Mouse (Mus musculus): ENCODE measurements around the gene Mgat4b. TPM values are rescaled to one million over a fixed set of nuclear protein-coding genes. Genes with fewer than 3 reads are reported as not detected.
"Not testable (repeated sequence)": the region's sequence is repeated elsewhere in the genome, so short reads cannot be mapped to it uniquely, and the experiment has no call there.

Mgat4b gene
- polyA plus RNA-seq (2012; rRNA removed): 101 and 123 TPM in 2 replicates

DNA sequence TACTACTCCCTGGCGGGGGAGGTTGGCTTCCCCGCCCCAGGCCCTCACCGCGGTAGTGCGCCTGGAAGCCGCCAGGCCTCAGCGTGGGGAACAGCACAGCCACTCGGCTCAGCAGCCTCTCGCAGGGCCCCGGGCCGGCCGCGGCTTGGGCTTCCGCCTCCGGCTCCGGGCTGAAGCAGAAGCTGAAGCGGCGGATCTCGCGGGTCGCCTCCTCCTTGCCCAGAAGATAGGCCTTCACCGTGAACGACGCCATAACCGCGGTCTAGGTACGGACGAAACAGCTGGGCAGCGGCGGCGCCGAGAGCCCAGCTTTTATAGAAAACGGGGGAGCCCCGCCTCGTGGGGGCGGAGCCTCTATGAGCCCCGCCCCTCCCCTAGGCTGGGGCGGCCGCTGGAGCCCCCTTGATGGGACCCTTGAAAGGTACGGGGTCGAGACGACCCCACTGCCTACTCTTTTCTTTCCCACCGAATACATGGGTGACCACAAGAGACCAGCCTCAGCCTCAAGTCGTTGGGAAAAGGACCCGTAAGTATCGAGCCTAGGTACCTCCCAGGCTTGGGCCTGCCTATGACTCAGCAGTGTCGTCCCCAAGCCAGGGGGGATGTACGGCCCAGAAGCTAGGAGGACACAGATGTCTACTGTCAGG, at the start of gene Mgat4b, which contains the start of gene Sqstm1:
Gene Mgat4b, plus strand, starts transcription at position 386 of the 647 bp plus-strand sequence.
Gene Sqstm1, minus strand, starts transcription at position 323 of the 647 bp plus-strand sequence.
- under 1% methylated on average over 48 of the region's 48 CpGs for WGBS
- no peak for DNase-seq (ENCODE audit: low read depth, low spot score)

DNA sequence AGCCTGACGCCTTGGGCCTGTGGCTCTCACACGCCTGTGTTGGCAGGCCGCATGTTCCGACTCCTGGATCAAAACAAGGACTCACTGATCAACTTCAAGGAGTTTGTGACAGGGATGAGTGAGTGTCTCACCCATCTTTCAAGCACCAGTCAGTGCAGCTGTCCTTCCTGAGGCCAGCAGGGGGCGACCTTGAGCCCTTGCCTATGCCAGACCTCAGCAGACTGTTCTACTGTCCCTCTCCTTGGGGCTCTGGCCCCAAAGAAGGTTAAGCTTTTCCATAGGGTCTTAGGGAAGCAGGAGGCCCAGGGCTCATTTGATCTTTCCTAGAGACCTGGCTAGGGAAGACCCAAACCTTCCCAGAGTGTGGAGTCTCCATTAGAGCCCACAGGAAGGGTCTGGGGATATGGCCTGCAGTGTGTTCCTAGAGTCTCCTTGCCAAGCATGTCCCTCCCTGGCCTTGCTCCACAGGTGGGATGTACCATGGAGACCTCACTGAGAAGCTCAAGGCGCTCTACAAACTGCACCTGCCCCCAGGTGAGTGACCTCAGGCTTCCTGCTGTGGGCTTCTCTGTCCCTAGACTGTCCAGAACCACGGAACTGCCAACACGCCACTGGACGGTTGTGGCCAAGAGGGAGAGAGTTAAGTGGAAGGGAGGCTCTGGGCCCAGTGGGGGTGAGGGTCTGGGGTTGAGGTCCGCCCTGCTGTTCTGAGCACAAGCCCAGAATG, 48.9 kb upstream of the Mgat4b start:
- WGBS: 69% methylated on average over 10 of the region's 10 CpGs
- DNase-seq (ENCODE audit: low read depth, low spot score): no peak

DNA sequence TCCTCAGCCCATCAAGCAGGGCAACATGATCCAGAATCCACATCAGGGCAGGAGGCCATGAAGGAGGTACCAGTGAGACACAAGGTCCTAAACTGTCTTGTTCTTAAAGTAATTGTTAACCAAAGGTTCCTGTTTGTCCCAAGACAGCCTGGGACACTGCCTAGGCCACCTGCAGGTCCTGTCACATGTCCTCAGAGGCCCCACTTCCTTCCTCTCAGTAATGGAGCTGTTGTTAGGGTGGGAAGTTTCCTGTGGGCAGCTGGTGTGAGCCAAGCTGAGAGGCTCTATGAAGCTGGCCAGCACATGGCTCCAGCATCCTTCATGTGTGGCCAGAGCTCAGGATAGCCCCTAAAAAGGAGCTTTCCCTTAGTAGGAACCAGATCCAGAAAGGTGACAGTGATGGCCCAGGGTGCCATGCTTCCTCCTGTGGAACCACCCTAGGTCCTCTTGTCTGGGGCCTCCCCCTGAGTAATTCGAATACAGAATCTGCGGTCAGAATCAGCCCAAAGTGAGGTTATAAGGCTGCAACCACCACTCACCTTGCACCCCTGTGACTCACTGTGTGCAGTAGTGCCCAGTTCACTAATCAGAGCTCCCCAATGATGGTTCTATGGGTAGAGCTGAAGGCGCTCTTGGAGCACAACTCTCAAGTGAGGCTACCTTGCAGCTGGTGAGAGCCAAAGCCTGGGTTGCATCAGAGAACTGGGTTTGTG, 48.2 kb upstream of the Mgat4b start:
- no peak for DNase-seq (ENCODE audit: low read depth, low spot score)
- 96% methylated on average over 3 of the region's 3 CpGs for WGBS

DNA sequence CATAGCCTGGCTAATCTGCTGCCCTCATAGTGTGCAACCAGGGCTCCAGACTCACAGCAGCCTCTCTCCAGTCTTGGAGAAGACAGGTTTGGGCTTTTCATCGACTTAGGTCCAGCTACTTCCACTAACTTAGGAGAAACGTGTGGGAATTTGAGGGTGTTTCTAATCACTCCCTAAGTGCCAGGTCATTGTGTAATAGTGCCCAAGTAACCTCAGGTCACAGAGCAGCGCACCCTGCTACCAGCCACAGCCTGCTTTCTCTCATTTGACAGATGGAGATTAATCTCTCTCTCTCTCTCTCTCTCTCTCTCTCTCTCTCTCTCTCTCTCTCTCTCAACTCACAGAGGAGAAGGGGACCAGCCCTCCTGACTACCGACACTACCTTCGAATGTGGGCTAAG, 42.3 kb upstream of the Mgat4b start:
- DNase-seq (ENCODE audit: low read depth, low spot score): no peak
- WGBS: 92% methylated on average over 5 of the region's 5 CpGs

DNA sequence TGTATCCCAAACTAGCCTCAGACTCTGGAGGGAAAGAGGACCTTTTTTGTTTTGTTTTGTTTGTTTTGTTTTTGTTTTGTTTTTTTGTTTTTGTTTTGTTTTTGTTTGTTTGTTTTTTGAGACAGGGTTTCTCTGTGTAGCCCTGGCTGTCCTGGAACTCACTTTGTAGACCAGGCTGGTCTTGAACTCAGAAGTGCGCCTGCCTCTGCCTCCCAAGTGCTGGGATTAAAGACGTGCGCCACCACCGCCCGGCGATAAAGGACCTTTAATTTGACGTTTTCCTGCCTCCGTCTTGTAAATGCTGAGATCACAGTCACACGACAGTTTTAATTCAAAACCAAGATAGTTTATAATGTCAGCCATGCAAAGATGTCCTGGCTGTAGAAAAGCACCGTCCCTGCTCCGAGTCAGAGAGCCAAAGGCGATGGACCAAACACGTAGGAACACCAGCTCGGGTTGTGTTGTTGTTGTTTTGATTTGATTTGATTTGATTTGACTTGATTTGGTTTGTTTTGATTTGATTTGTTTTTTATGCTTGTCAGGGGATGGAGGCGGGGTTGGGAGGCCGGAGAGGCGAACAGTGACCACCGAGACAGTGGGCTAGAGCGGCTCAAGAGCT, 36.5 kb upstream of the Mgat4b start, which contains the start of gene Mrnip:
Gene Mrnip, plus strand, starts transcription at position 334 of the 619 bp plus-strand sequence.
- 5% methylated on average over 19 of the region's 19 CpGs for WGBS
- DNase-seq (ENCODE audit: low read depth, low spot score): not testable (repeated sequence)

DNA sequence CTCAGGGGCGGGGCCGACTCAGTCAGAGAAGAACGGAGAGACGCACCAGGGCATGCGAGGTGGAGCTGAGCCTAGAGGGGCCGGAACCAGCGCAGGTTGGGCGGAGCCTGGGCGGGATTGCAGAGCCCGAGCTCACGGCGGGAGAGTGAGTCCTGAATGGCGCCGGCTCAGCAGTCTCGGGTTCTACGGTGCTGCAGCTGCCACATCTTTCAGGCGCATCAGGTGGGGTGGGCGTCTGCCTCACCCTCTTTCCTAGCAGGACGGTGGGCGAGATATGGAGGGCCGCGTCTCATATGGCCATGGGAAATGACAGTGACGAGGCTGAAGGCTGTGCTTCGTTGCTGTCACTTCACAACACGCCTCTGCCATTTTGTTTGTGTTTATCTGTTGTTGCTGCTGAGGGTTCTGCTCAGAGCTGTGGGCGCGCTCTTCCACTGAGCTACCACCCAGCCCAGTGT, 35.9 kb upstream of the Mgat4b start:
- peak; percentile 96 for DNase-seq (ENCODE audit: low read depth, low spot score)
- under 1% methylated on average over 27 of the region's 27 CpGs for WGBS

DNA sequence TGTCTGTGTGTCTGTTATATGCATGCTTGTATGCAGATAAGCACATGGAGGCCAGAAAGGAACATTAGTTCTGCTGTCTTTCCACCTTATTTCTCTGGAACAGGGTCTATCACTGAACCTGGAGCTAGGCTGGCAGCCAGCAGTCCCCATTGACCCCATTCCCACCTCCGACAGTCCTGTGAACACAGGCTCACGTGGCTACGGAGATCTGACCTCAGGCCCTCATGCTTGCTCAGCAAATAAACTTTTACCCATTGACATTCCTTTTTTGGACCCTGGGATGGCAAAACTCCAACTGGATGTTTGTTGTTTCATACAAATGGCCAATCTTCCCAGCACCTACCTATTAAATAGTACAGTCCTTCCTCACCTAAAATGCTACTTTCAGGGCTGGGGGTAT, 34.3 kb upstream of the Mgat4b start:
- 55% methylated on average over 3 of the region's 3 CpGs for WGBS
- DNase-seq (ENCODE audit: low read depth, low spot score): no peak

DNA sequence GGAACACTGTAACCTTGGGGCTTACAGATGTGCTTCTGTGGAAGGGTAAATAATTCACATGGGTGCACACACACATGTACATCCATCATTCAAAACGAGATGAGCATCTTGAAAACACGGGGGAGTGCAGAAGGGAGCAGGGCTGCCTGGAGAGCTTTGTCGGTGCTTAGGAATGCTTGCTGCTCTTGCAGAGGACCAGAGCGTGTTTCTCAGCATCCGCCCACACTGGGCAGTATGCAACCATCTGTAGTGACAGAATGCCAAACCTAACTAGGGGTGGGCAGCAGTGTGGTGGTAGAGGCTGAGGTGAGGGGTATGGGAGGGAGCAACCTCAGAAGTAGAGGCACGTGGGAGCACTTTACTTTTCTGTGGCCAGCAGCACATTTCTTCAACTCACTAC, 33.6 kb upstream of the Mgat4b start:
- no peak for DNase-seq (ENCODE audit: low read depth, low spot score)
- WGBS: 79% methylated on average over 6 of the region's 6 CpGs

DNA sequence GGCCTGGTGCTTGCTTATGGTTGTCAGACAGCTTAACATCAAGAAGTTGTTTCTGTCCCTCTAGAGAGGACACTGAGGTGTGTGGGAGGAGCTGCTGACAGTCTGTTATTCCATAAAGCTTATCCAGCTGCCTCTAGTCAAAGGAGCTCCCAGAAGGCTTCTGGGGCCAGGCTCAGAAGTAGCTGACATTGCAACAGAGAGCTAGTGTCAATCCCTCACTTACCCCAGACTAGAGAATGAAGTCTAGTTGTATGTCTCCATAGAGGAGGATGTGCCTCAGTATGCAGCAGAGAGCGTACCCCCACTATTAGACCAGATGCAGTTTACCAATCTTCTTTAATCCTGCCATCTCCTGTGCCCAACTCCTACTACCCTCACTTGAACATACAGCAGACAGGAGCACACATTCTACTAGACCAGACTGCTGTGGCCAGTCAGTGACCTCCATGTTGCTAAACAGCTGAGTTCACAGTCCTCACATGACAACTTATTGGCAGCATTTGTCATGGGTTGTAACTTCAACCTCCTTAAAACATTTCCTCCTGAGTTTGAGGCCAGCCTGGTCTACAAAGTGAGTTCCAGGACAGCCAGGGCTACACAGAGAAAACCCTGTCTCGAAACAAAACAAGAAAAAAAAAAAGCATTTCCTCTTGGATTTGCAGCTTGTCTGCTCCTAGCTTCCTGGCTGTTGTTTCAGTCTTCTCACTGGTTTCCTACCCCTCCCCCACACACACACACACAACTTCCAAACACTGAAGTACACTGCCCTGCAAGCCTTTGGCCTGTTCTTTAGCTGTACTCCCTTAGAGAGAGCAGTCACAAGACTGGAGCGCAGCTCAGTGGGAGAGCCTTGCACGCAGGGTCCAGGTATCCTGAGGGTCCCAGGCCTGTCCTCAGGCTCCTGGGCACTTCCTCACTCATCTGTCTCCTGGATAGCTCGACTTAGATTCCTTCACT, 31.9 kb upstream of the Mgat4b start:
- no peak for DNase-seq (ENCODE audit: low read depth, low spot score)
- 84% methylated on average over 5 of the region's 5 CpGs for WGBS

DNA sequence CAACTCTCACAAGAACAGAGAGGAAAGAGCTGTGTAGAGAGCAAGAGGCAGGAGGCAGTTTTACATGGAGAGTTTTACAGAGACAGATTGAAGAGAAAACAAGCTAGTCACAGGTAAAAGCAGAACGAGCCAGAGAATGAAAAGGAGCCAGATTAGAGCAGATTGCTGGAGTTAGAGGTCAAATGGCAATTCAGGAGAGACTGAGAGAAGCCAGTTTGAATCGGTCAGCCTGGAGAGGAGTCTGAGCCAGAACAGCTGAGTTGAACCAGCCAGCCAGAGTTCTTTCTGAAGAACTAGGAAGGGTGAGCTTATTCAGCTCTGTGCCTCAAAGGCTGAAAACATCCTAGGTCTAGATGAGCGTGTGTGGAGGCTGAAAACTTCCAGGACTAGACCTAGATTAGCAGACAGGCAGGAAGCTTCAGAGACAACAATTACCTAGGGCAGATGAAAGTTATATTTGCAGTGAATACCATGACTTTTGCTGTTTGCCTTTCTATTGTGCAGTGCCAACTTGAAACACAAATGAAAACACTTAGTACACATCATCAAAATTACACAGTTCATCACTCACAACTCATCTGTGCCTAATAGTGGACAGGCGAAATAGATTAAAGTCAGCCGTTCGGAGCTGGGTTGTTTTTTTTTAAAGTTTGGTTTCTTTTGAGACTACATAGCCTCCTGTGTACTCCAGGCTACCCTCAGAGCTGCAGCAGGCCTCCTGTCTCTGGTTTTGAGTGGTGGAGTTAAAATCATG, 30.0 kb upstream of the Mgat4b start:
- DNase-seq (ENCODE audit: low read depth, low spot score): no peak

DNA sequence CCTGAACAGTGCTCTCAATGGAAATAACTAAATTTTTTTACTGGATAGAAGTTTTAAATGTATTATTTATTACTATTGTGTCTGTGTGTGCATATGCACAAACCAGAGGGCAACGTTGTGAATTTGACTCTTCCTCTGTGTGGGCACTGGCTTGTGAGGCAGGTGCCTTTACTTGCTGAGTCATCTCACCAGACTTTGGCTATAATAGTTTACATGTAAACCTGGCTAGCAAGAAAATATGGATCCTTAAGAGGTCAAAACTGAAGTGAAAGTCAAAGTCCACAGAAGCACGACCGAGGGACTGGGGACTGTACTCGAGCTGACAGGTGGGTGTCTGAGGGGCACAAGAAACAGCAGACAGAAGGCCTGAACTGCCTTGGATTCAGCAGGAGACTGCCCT, 28.0 kb upstream of the Mgat4b start:
- DNase-seq (ENCODE audit: low read depth, low spot score): no peak
- 31% methylated on average over 4 of the region's 4 CpGs for WGBS

More for the DNA sequence above, 30.0 kb upstream of the Mgat4b start:
- 82% methylated on average over 6 of the region's 6 CpGs for WGBS

DNA sequence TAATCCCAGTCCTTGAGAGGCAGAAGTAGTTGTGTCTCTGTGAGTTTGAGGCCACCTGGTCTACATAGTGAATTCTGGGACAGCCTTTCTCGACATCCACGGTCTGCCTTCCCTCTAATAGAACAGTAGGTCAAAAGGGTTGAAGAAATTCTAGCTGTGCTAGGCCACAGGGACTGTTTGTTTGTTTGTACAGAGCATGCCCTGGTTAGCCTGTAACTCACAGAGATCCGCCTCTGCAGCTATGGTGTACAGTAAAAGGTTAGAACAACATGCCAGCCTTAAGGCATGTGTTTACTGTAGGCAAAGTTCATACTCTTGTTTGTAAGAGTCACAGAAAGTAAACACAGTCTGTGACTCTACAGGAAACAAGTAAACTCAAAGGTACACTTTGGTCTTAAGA, 25.9 kb upstream of the Mgat4b start:
- WGBS: 73% methylated on average over 3 of the region's 3 CpGs
- DNase-seq (ENCODE audit: low read depth, low spot score): no peak

DNA sequence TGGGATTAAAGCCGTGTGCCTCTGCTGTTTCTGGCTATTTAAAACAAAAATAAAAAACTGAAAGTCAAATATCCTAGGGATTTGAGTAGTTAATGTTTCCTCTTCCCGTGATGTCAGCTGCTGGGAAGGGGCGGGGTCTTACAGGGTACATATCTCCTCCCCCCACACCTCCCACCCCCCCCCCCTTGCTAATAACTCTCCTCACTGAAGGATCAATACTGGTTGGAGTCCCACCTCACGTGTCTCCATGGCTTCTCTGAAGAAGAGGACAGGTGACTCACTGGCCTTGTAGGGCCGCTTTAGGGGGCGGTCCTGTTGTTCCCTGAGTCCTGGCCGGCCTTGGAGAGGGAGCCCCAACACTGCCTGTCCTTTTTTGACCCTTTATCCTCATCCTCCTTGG, 22.0 kb upstream of the Mgat4b start:
- no peak for DNase-seq (ENCODE audit: low read depth, low spot score)
- WGBS: 62% methylated on average over 7 of the region's 7 CpGs

DNA sequence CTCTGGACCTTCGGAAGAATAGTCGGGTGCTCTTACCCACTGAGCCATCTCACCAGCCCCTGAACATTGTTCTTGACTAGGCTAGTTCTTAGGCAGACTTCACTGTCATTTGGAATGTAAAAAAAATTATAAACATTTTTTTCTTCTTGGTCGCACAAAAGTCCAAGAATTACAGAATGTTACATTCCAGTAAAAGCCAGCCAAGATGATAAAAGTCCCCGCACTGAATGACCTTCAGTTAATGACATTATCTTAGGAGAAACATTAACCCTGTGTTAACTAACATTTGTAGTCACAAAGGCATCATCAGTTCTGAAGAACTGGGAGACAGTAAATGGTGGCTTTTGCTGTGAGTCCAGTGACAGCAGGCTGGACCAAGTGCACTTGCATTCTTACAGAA, 20.3 kb upstream of the Mgat4b start:
- DNase-seq (ENCODE audit: low read depth, low spot score): no peak
- WGBS: 58% methylated on average over 4 of the region's 4 CpGs

DNA sequence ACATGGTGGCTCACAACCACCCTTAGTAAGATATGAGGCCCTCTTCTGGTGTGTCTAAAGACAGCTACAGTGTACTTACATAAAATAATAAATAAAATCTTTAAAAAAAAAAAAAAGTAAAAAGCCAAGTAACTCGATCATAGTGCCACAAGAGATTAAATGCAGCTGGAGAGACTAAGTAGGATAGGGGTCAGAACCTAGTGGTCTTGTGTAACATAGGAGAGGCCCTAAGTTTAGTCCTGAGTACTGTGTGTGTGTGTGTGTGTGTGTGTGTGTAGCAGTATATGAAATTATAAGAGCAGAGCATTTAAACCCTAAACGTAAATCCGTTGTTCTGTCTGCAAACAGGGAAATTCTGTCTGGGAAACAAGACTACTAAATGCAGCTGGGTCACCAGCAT, 18.4 kb upstream of the Mgat4b start:
- no peak for DNase-seq (ENCODE audit: low read depth, low spot score)
- 83% methylated on average over 3 of the region's 3 CpGs for WGBS

DNA sequence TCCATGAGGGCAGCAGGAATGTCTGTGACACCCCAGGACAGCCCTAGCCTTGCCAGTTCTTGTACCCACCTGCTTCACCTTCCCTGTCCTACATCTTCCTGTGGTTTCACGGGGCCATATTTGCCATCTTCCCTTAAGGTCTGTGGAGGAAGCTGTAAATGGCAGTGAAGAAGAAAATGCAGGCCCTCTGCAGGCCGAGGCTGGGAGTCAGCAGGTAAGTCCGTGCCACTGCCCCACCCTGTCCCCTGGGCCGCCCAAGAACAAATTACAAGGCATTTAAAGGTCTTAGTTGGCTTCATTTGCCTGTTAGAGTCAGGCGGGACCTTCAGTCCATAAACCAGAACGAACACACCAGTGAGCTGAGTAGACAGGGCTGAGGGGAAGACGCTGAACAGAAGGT, 16.6 kb upstream of the Mgat4b start:
- 32% methylated on average over 7 of the region's 7 CpGs for WGBS
- no peak for DNase-seq (ENCODE audit: low read depth, low spot score)

DNA sequence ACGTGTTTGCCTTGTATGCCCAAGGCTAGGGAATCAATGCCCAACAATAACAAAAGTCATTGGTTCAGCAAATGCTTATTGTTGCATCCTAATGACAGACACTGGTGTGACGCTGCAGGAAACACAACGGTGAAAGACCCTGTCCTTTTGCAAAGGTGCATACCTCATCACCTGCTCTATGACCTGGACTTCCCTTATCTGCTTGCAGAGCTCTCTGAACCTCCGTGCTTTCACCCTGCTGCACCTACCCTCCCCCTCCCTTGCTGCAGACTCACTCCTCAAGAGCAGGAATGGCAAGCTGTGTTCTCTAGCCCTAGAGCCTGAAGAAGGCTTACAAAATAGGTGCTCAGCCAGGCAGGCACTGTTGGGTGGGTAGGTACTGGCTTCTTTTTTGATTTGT, 15.9 kb upstream of the Mgat4b start:
- 84% methylated on average over 4 of the region's 4 CpGs for WGBS
- DNase-seq (ENCODE audit: low read depth, low spot score): no peak

DNA sequence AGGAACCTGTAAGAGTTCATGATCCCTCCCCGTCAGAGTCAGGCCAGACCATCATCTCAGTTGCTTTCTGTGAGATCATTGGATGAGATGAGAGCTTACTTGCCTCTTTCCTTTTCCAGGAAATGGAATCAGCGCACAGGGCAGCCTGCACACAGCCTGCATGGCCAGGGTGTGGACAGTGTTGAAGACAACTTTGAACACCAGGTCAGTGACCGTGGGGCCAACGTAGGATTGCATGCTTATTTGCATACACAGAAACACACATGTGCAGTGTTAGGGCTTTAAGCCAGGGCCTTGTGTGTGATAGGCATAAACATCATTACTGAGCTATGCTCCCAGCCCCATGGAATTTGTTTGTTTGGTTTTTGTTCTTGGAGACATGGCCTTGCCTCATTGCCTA, 13.2 kb upstream of the Mgat4b start:
- 70% methylated on average over 4 of the region's 4 CpGs for WGBS
- no peak for DNase-seq (ENCODE audit: low read depth, low spot score)
